Mouse (Mus musculus) stomach, embryonic 15.5 days (tissue): Measurements from ENCODE around the gene Akap9. TPM values are rescaled to one million over a fixed set of nuclear protein-coding genes. Genes with fewer than 3 reads are reported as not detected.
A peak's percentile ranks its signal among the peaks of the same experiment; 100 is the strongest.
"Not testable (repeated sequence)": the region's sequence is repeated elsewhere in the genome, so short reads cannot be mapped to it uniquely, and the experiment has no call there.

Experiments used
- ATAC-seq: fragments of 200-750 bp; cut with Nextera tagmentation; 2 replicates; pipeline ENCODE4 v1.8.0; 2017; ENCODE audit warnings: low read depth, moderate number of reproducible peaks, moderate TSS enrichment; ENCODE audit not compliant: insufficient read depth, low FRiP score
- H3K27ac ChIP-seq: fragments of 300-500 bp; sonication (generic); 2 replicates; pipeline ENCODE4 v1.5.1; 2015; ENCODE audit warnings: mild to moderate bottlenecking, inconsistent platforms
- H3K27me3 ChIP-seq: fragments of 300-500 bp; sonication (generic); replicated peaks from 2 replicates; pipeline ENCODE4 v1.6.1; 2015; ENCODE audit warnings: inconsistent platforms
- H3K36me3 ChIP-seq: fragments of 300-500 bp; sonication (generic); 2 replicates; pipeline ENCODE4 v1.6.1; 2015; ENCODE audit warnings: inconsistent platforms
- H3K4me1 ChIP-seq: fragments of 300-500 bp; sonication (generic); 2 replicates; pipeline ENCODE4 v1.6.1; 2015; ENCODE audit warnings: inconsistent platforms
- H3K4me2 ChIP-seq: fragments of 300-500 bp; sonication (generic); 2 replicates; pipeline ENCODE4 v1.6.1; 2015; ENCODE audit warnings: mild to moderate bottlenecking, inconsistent platforms
- H3K4me3 ChIP-seq: fragments of 300-500 bp; sonication (generic); replicated peaks from 2 replicates; pipeline ENCODE4 v1.5.1; 2015; ENCODE audit warnings: inconsistent platforms
- H3K9ac ChIP-seq: fragments of 300-500 bp; sonication (generic); 2 replicates; pipeline ENCODE4 v1.6.1; 2015; ENCODE audit warnings: inconsistent platforms
- H3K9me3 ChIP-seq: fragments of 300-500 bp; sonication (generic); 2 replicates; pipeline ENCODE4 v1.6.1; 2016; ENCODE audit warnings: inconsistent platforms
- WGBS: fragments of 180-500 bp; shearing (Covaris S2); methylation state at CpG from one replicate; pipeline ENCODE4 v1.1.7; 2015; 5-methylcytosine and 5-hydroxymethylcytosine counted together
- polyA plus RNA-seq: library from polyadenylated mRNA; unstranded; fragments of >200 nt; fragmentation: Nextera tagmentation; extraction: Ambion mirVana; gene quantifications from 2 replicates; pipeline ENCODE4 v1.2.1, GENCODE M21; 2015

Akap9 gene
- polyA plus RNA-seq, 1 experiment from 2014 or later: 154 TPM

GRCm38 (mm10) chr5:4104341-4105040, 176.6 kb downstream of the Akap9 start, which contains the start of gene Cyp51:
TSS of gene Cyp51 (minus strand) at chr5:4104746.
- H3K36me3 ChIP-seq: peaks cover 12% of the 10 kb centered on the region; the same call in 1 of the 2 replicates
- no peaks in the 10 kb centered on the region for H3K27me3 ChIP-seq
- WGBS: under 1% methylated on average over 59 of the region's 59 CpGs
- H3K27ac ChIP-seq: peak within 1 kb of the TSS; percentile 96
- H3K4me1 ChIP-seq: no peaks in the 10 kb centered on the region
- peak within 1 kb of the TSS; percentile 64 for H3K9ac ChIP-seq
- peak within 1 kb of the TSS; percentile 71 for H3K4me3 ChIP-seq
- peak; percentile 97 for ATAC-seq
- H3K9me3 ChIP-seq: no peaks in the 10 kb centered on the region
- peak within 1 kb of the TSS; percentile 68 for H3K4me2 ChIP-seq

DNA sequence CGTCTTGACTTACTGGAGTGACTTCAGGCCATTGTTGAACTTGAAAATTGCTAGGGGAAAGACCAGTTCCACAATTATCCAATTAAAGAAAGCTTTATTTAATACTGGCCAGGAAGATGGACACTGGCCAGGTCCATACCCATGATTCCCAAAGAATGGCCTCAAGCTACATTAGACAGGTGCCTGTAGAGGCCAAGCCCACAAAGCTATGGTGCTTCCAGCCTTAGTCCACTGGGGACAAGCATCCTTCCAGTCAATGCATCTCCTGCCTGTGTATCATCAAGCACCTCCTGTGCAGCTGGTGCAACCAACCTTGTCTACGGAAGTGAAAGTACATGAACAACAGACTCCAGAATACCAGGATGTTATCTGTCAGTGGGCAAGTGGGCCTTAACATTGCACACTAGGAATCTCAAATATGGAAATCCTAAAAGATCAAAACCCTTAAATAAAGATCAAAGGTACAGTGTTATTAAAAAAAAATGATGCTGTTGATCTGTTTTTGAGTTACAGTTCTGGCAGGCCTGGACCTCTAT, 177.9 kb downstream of the Akap9 start:
- H3K36me3 ChIP-seq: peaks cover 9% of the 10 kb centered on the region; the same call in 1 of the 2 replicates
- no peak overlapping the region for H3K27ac ChIP-seq
- H3K4me2 ChIP-seq: no peak overlapping the region
- WGBS: 86% methylated on average over 2 of the region's 2 CpGs
- H3K27me3 ChIP-seq: no peaks in the 10 kb centered on the region
- H3K9me3 ChIP-seq: no peaks in the 10 kb centered on the region
- H3K4me3 ChIP-seq: no peak overlapping the region
- ATAC-seq: no peak
- no peak overlapping the region for H3K9ac ChIP-seq
- H3K4me1 ChIP-seq: no peaks in the 10 kb centered on the region

DNA sequence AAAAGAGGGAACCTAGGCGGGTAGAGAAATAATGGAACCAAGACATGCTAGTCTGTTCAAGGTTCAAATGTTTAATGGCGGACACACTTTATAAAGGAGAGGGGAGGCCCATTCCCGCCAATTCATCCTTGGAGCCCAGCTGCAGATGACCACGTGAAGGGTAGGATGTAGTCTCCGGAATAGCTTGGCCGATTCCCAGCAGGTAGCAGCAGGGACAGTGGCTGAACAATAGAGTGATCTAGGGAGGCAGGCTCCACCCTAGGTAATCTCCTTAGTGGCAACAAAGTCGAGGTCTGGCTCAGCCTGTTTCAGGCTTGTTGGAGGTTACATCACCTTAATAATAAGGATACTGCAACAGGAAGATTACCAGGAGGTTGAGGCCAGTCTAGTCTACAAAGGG, 179.2 kb downstream of the Akap9 start:
- not testable (repeated sequence) for H3K9ac ChIP-seq, H3K27me3 ChIP-seq, H3K4me2 ChIP-seq, H3K4me1 ChIP-seq, H3K4me3 ChIP-seq, H3K27ac ChIP-seq, ATAC-seq, H3K9me3 ChIP-seq, H3K36me3 ChIP-seq
- 67% methylated on average over 7 of the region's 7 CpGs for WGBS

DNA sequence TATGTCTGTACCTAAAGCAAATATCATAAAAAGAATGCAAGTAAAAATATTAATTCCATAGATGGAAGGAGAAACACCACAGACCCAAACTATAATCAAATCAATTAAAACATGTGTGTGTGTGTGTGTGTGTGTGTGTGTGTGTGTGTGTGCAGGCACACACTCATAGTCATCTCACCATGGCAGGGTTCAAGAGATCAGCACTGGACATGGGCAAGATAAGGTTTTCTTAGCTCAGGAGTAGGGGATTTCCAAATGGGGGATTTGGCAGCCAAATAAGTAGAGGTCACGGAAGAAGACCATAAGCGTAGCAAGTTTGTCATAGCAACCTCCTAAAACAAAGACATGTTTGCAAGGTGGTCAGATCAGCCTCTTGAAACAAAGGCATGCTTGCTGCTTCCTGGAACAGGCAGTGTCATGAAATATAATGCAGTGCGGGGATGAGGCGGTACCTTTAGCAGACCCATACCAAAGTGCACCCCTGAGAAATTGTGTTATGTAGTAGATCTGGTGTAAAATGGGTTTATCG, 184.8 kb downstream of the Akap9 start:
- no peak overlapping the region for H3K4me3 ChIP-seq
- no peak overlapping the region for H3K27ac ChIP-seq
- no peaks in the 10 kb centered on the region for H3K27me3 ChIP-seq
- ATAC-seq: no peak
- H3K9ac ChIP-seq: no peak overlapping the region
- 89% methylated on average over 5 of the region's 5 CpGs for whole genome bisulfite sequencing
- H3K36me3 ChIP-seq: no peaks in the 10 kb centered on the region
- H3K4me2 ChIP-seq: no peak overlapping the region
- no peaks in the 10 kb centered on the region for H3K9me3 ChIP-seq
- H3K4me1 ChIP-seq: no peaks in the 10 kb centered on the region

Other genes starting within 250 kb of the Akap9 start
- gene Ankib1, start 125.1 kb upstream of the Akap9 start, polyA plus RNA-seq: 9.1 and 10.6 TPM in 2 replicates
- 37.5 and 39.3 TPM in 2 replicates for gene Krit1, start 124.9 kb upstream of the Akap9 start, polyA plus RNA-seq
- gene Lrrd1, start 82.9 kb upstream of the Akap9 start, polyA plus RNA-seq: 0.08 TPM in 1 of 2 replicates, not detected in the other
- gene Mterf1a, start 34.1 kb upstream of the Akap9 start, polyA plus RNA-seq: 8.6 and 8.9 TPM in 2 replicates
- 77.3 and 80.8 TPM in 2 replicates for gene Cyp51, start 176.7 kb downstream of the Akap9 start, polyA plus RNA-seq